In genomic region chr2:23571302-23572156, GRCm38 (mm10) we compare ENCODE assay signal across 8 mouse cellular contexts. TPM values are rescaled to one million over a fixed set of nuclear protein-coding genes. Genes with fewer than 3 reads are reported as not detected.
DNase-seq lines count a peak whose midpoint lies in the region; ATAC-seq and TF ChIP-seq lines count a peak whose summit lies in the region.

Gene Spopl (minus strand): TSS chr2:23572106.

- in situ Hi-C loops in Patski (cut with MboI; ENCODE audit: low pct_unique_long_range_greater_than_20kb): no loop called here

- H3K27ac ChIP-seq in hindbrain, embryonic 13.5 days: peak within 1 kb of the TSS; percentile 78

- no peaks in the 10 kb centered on the region for H3K9me3 ChIP-seq in hindbrain, embryonic 13.5 days

- H3K27me3 ChIP-seq in Patski: peaks cover 12% of the 10 kb centered on the region
- peaks cover 29% of the 10 kb centered on the region for H3K27me3 ChIP-seq in hindbrain, embryonic 13.5 days

- 3% methylated on average over 54 of the region's 58 CpGs for WGBS in hindbrain, embryonic 13.5 days

- CTCF ChIA-PET in Patski (lab: Charles Lee): interaction anchor here (1.1 kb wide), 1 partner anchor 10 kb away, joined by 3 read pairs; no protein-coding TSS in a partner anchor

- H3K4me1 ChIP-seq in hindbrain, embryonic 13.5 days (replicated peaks): peaks cover 19% of the 10 kb centered on the region

- peak within 1 kb of the TSS; percentile 98 for H3K4me3 ChIP-seq in hindbrain, embryonic 13.5 days

- TF ChIP-seq CTCF in Patski (IDR thresholded peaks at IDR 0.05): no peak

- peak; percentile 25 for DNase-seq in Patski (ENCODE audit: low read depth, low spot score)
- DNase-seq in cerebellum, postnatal 14 days: peak; percentile 89 to 91
- DNase-seq in frontal cortex, postnatal 14 days (ENCODE audit: low spot score in 2 of 2): peak; percentile 73 to 76
- peak; percentile 79 to 91 for DNase-seq in layer of hippocampus, postnatal 14 days (ENCODE audit: low spot score in 2 of 2)
- peak; percentile 90 for DNase-seq in lung, postnatal 10 days
- DNase-seq in ovary, postnatal 14 days (ENCODE audit: low spot score): peak; percentile 73
- DNase-seq in thymus, postnatal 10 days (ENCODE audit: low spot score in 2 of 2): peak; percentile 70 to 82

- ATAC-seq in Patski: peak; percentile 97
- ATAC-seq in hindbrain, embryonic 13.5 days (ENCODE audit: low FRiP score): peak; percentile 96

- peak within 1 kb of the TSS; percentile 70 for H3K4me2 ChIP-seq in hindbrain, embryonic 13.5 days

- POLR2A ChIA-PET in Patski (lab: Charles Lee): no interaction called here

- H3K9ac ChIP-seq in hindbrain, embryonic 13.5 days: peak within 1 kb of the TSS; percentile 98

- H3K36me3 ChIP-seq in hindbrain, embryonic 13.5 days: no peaks in the 10 kb centered on the region

RNA-seq across cellular contexts. Expression of gene Spopl, which starts in this region (rescaled TPM):
- polyA plus RNA-seq in Patski (2021): 14.9 TPM
- 9.8 and 10.9 TPM in 2 replicates for polyA plus RNA-seq in hindbrain, embryonic 13.5 days (2015; fragmentation: Nextera tagmentation; extraction: Ambion mirVana)
- 10 to 100 TPM; 17.4 to 18.8 TPM for total RNA-seq in layer of hippocampus, postnatal 14 days (2021)

Comparison
In these comparisons a context has a peak if more than half of its experiments do, and no peak if none do; other contexts are left out.
1. Peak in every context shown above with its lines: DNase-seq, ATAC-seq, H3K4me3 ChIP-seq and H3K27ac ChIP-seq.
2. DNase-seq: peak in every context shown above with its lines; median percentile 90 in cerebellum, postnatal 14 days; 90 in lung, postnatal 10 days; 85 in layer of hippocampus, postnatal 14 days; 76 in thymus, postnatal 10 days; 74 in frontal cortex, postnatal 14 days; 73 in ovary, postnatal 14 days; 25 in Patski.